Mouse (Mus musculus) neural tube, embryonic 13.5 days (tissue): ENCODE data around the gene Gng11. TPM values are rescaled to one million over a fixed set of nuclear protein-coding genes. Genes with fewer than 3 reads are reported as not detected.

Source experiments
- ATAC-seq: fragments of 200-750 bp; cut with Nextera tagmentation; 2 replicates; pipeline ENCODE4 v1.8.0; 2017; ENCODE audit warnings: low read depth, mild to moderate bottlenecking, moderate TSS enrichment, moderate library complexity
- H3K27ac ChIP-seq: fragments of 300-500 bp; sonication (generic); replicated peaks from 2 replicates; pipeline ENCODE4 v1.5.1; 2015; ENCODE audit warnings: moderate library complexity, mild to moderate bottlenecking, inconsistent platforms
- H3K27me3 ChIP-seq: fragments of 300-500 bp; sonication (generic); 2 replicates; pipeline ENCODE4 v1.6.1; 2015; ENCODE audit warnings: mild to moderate bottlenecking, inconsistent platforms
- H3K36me3 ChIP-seq: fragments of 300-500 bp; sonication (generic); 2 replicates; pipeline ENCODE4 v1.6.1; 2015; ENCODE audit warnings: mild to moderate bottlenecking, inconsistent platforms
- H3K4me1 ChIP-seq: fragments of 300-500 bp; sonication (generic); replicated peaks from 2 replicates; pipeline ENCODE4 v1.6.1; 2015; ENCODE audit warnings: inconsistent platforms
- H3K4me2 ChIP-seq: fragments of 300-500 bp; sonication (generic); 2 replicates; pipeline ENCODE4 v1.6.1; 2015; ENCODE audit warnings: inconsistent platforms, mild to moderate bottlenecking, moderate library complexity
- H3K4me3 ChIP-seq: fragments of 300-500 bp; sonication (generic); 2 replicates; pipeline ENCODE4 v1.5.1; 2015; ENCODE audit warnings: mild to moderate bottlenecking, inconsistent platforms
- H3K9ac ChIP-seq: fragments of 300-500 bp; sonication (generic); 2 replicates; pipeline ENCODE4 v1.6.1; 2015; ENCODE audit warnings: moderate library complexity, mild to moderate bottlenecking, inconsistent platforms
- H3K9me3 ChIP-seq: fragments of 300-500 bp; sonication (generic); 2 replicates; pipeline ENCODE4 v1.6.1; 2016; ENCODE audit warnings: inconsistent platforms
- whole genome bisulfite sequencing: fragments of 180-500 bp; shearing (Covaris S2); methylation state at CpG from one replicate; pipeline ENCODE4 v1.1.7; 2015; 5-methylcytosine and 5-hydroxymethylcytosine counted together
- polyA plus RNA-seq: library from polyadenylated mRNA; unstranded; fragments of >200 nt; fragmentation: Nextera tagmentation; extraction: Ambion mirVana; gene quantifications from 2 replicates; pipeline ENCODE4 v1.2.1, GENCODE M21; 2015

The Gng11 gene
- polyA plus RNA-seq = 39.0 and 42.3 TPM in 2 replicates

DNA sequence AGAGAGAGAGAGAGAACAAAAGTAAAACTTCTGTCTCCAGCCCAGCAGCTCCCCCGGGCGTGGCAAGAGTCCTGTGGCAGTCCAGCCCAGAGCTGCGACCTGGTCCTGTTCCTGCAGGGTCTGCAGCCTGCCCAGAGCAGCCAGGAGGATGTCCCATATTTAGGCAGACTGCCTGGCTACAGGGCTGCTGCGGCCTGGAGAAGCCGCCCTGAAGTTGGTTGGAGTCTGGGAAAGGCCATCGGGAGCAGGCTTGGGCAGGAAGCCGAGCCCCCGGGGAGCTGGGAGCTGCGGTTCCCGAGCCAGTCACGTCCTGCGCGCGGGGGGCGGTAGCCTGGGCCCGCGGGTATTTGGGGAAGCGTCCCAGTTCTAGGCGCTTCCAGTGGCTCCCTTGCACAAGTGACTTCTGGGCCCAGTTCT lies at the start of gene Gng11:
TSS of gene Gng11 (plus strand) at position 15 of the 417 bp plus-strand sequence.
- Histone ChIP-seq H3K9ac (peak within 1 kb of the TSS; percentile 66), H3K4me1 (peaks cover 7% of the 10 kb centered on the region), H3K4me2 (peak within 1 kb of the TSS; percentile 56), H3K27me3 (peaks cover 3% of the 10 kb centered on the region; the same call in 1 of the 2 replicates), H3K36me3 (no peaks in the 10 kb centered on the region), H3K9me3 (no peaks in the 10 kb centered on the region), H3K27ac (peak within 1 kb of the TSS; percentile 53), H3K4me3 (peak within 1 kb of the TSS; percentile 37)
- ATAC-seq = peak; percentile 47
- WGBS = 2% methylated on average over 19 of the region's 19 CpGs

DNA sequence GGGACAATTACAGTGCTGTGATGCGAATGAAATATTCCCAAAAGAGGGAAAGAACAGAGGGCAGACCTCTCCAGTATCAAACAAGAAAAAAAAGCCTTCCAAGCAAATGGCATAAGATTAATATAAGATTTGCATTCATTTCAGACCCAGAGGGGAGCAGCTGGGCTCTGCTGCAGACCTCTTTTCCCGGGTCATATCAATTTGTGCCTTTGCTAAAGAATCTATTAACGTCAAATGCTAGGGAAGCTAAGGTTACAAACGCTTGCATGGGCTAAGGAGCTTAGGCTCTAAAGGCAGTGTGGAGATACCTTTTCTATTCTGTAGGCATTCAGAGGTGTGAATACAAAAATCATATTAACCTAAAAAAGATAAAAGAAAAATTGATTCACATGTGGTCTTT lies 48.7 kb upstream of the Gng11 start:
- Histone ChIP-seq H3K27me3 (no peaks in the 10 kb centered on the region), H3K9ac (no peak overlapping the region), H3K27ac (no peak overlapping the region), H3K4me2 (no peak overlapping the region), H3K9me3 (no peaks in the 10 kb centered on the region), H3K4me3 (no peak overlapping the region), H3K36me3 (no peaks in the 10 kb centered on the region), H3K4me1 (no peaks in the 10 kb centered on the region)
- ATAC-seq = no peak
- 45% methylated on average over 4 of the region's 4 CpGs for WGBS

DNA sequence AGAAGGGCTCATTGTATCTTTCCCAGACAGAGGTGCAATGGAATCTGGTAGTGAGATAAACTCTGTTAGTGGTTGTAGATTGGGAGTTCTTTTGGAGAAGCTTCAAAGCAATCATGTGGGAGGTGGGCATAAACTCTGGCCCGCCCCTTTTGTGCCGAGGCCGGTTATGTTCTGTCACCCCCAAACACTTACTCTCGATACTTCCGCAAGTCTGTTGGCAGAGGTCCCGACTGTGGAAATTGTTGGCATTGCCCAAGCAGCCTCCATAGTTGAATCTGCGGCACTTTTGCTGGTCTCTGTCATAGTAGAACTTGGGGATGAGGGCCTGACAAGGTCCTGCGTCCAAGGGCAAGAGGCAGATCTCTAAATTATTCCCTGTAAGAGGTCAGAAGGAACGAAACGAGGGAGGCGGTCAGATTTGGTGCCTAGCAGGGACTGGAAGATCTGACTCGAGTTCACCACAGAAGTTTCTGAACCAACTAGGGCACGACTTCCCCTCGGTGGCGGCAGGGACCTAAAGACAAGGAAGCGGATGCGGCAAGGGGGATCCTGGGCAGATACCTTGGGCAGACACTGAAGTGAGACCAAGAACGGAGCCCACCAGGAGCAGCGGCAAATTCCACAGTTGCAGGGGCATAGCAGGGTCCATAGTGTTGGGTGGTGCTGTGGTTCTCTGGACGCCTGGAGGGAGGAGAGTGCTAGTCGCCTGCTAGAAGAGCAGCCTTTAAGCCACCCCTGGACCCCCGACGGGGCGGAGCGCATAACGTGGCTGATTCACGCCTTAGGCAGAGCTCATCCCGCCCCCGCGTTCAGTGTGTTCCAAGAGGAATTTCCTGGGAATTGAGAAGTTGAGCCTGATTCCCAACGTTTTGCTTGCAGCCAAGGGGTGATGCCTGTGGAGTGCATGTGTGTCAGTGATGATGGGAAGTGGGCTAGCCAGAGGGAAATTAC lies 35.8 kb upstream of the Gng11 start:
- Histone ChIP-seq H3K4me3 (peak overlapping the region; percentile 12; the same call in 1 of the 2 replicates), H3K9ac (no peak overlapping the region), H3K4me2 (peak overlapping the region; percentile 41), H3K9me3 (no peaks in the 10 kb centered on the region), H3K27me3 (peaks cover 3% of the 10 kb centered on the region; the same call in 1 of the 2 replicates), H3K36me3 (no peaks in the 10 kb centered on the region), H3K27ac (no peak overlapping the region), H3K4me1 (no peaks in the 10 kb centered on the region; the same call in 1 of the 2 replicates)
- no peak for ATAC-seq
- 31% methylated on average over 31 of the region's 31 CpGs for WGBS

DNA sequence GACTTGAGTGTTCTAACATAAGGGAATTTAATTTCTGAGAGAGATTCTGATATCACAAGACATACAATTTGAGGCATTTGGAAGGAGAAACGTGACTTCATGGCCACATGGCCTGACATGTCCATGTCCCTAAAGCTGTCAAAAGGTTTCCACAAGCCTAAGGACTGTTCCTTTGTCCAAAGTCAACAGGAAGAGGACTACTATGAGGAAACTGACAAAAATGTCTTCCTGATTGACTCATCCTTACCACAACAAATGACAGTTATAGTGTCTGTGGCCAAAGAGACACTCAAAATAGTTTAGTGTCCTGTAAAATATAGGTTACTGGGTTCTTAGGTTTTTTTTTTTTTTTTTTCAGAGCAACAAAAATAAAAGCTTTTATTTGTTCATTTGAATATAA lies 30.0 kb upstream of the Gng11 start:
- Histone ChIP-seq H3K36me3 (no peaks in the 10 kb centered on the region), H3K27ac (no peak overlapping the region), H3K4me3 (no peak overlapping the region), H3K9ac (no peak overlapping the region), H3K4me2 (no peak overlapping the region), H3K9me3 (no peaks in the 10 kb centered on the region), H3K27me3 (peaks cover 2% of the 10 kb centered on the region; the same call in 1 of the 2 replicates), H3K4me1 (no peaks in the 10 kb centered on the region)
- no peak for ATAC-seq
- WGBS = 80% methylated on average over 1 of the region's 1 CpGs

DNA sequence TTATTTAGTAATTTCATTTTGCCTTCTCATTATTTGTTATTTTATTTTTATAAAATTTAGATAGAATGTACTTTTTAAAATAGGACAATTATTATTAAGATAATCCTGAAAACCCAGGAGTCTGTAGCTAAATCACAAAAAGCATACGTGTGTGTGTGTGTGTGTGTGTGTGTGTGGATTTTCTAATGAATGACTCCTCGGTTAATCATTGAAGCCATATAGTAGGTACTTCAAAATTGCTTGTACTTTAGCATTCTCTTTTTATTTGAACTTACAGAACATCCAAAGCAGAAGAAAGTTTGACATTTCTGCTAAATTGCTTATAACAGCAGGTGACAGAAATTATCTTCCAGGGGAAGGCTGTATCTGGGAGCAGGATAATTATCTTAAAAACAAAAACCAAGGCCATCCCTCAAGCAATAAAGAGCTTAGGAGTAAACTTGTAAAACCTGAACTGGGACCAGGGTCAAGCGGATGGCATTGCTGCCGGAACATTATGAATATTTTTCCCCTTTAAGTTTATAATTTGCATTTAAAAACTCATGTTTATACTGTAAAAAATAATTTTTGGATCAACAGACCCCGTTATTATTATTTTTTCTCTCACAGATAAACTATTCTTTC lies 20.9 kb upstream of the Gng11 start:
- Histone ChIP-seq H3K9me3 (no peaks in the 10 kb centered on the region), H3K27ac (no peak overlapping the region), H3K27me3 (no peaks in the 10 kb centered on the region), H3K4me1 (no peaks in the 10 kb centered on the region), H3K4me2 (no peak overlapping the region), H3K4me3 (no peak overlapping the region), H3K9ac (no peak overlapping the region), H3K36me3 (no peaks in the 10 kb centered on the region)
- WGBS = 86% methylated on average over 5 of the region's 5 CpGs
- ATAC-seq = no peak

DNA sequence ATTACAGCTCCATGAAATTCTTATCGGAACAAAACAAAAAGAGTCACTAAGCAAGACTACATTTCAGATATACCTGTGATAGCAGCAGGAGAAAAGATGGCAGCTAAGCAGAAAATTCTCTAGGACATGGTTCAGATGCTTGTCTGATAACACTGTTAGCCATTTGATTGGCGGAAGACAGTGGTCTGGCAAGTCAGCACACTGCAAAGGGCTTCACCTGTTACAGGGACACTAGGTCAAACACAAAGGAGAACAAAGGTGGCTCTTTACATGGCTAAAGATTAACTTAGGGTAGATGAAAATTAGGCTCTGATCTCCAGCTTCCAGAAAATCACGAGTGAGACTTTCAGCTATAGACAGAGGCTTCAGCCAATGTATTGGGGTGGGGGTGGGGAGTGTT lies 15.0 kb upstream of the Gng11 start, which contains the start of gene Tfpi2:
TSS of gene Tfpi2 (minus strand) at position 170 of the 400 bp plus-strand sequence.
- Histone ChIP-seq H3K4me1 (no peaks in the 10 kb centered on the region), H3K36me3 (no peaks in the 10 kb centered on the region), H3K4me2 (no peak within 1 kb of the TSS), H3K27me3 (no peaks in the 10 kb centered on the region), H3K4me3 (no peak within 1 kb of the TSS), H3K9ac (no peak within 1 kb of the TSS), H3K27ac (no peak within 1 kb of the TSS), H3K9me3 (no peaks in the 10 kb centered on the region)
- no peak for ATAC-seq
- 86% methylated on average over 3 of the region's 3 CpGs for WGBS

DNA sequence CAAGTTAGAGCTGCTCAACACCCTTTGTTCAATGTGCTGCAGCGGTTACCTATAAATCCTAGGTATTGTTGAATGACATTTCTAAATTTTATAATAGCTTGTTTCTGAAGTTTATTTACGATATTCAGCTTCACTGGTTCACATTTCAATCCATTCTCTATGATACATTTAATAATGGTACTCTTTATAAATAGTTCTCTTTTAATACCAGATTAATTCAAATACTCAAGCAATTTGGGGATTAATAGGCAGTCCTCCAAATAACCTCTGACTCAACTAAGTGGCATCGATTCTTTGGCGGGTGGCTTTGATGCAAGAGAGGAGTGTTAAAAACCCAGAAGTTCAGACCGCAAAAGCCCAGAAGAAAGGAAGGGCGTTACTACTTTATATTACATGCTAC lies 10.2 kb upstream of the Gng11 start, which contains the start of gene Gngt1:
TSS of gene Gngt1 (plus strand) at position 301 of the 400 bp plus-strand sequence.
- Histone ChIP-seq H3K36me3 (no peaks in the 10 kb centered on the region), H3K9ac (no peak within 1 kb of the TSS), H3K4me1 (no peaks in the 10 kb centered on the region), H3K9me3 (no peaks in the 10 kb centered on the region), H3K4me2 (no peak within 1 kb of the TSS), H3K27me3 (no peaks in the 10 kb centered on the region), H3K4me3 (no peak within 1 kb of the TSS), H3K27ac (no peak within 1 kb of the TSS)
- 91% methylated on average over 6 of the region's 6 CpGs for WGBS
- no peak for ATAC-seq

DNA sequence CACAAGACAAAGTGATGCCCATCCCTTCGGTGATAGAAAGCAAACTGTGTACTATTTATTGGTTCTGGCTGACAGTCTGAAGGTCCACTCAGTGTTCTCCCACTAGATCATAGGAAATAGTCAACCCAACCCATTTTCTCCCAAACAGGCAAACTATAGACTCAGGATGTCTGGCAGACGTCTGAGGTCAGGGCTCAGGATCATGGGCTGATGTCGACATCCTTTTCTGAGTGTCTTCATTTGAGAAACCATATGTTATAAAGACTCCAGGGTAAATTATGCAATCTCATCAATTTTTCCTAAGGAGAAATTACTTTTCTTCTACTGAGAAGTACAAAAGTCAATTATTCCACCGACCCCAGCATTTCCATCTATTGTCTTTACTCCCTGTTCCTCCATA lies 5.6 kb upstream of the Gng11 start:
- no peaks in the 10 kb centered on the region for H3K9me3 ChIP-seq
- ATAC-seq = no peak
- no peak overlapping the region for H3K9ac ChIP-seq
- no peak overlapping the region for H3K4me2 ChIP-seq
- H3K4me3 ChIP-seq = no peak overlapping the region
- no peaks in the 10 kb centered on the region for H3K4me1 ChIP-seq
- H3K27me3 ChIP-seq = no peaks in the 10 kb centered on the region
- H3K27ac ChIP-seq = no peak overlapping the region
- H3K36me3 ChIP-seq = no peaks in the 10 kb centered on the region
- 88% methylated on average over 4 of the region's 4 CpGs for WGBS

DNA sequence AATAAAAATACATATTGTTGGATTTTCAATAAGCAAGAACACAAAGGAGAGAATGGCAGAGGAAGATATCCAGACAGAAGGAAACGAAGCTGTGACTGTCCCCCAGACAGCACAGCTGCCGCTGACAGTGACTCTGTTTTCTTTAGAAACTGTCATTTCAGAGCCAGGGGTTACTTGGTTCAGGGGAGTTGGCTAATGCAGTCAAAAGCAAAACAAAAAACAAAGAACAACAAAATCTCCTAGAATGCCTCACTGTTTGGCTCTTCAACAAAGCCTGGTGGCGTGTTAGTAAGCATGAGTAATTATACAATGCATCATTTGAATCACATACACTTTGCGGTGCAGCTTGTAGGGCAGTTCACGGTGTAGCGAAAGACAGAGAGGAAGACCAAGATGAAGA lies 4.4 kb upstream of the Gng11 start:
- Histone ChIP-seq H3K9me3 (no peaks in the 10 kb centered on the region), H3K27me3 (peaks cover 3% of the 10 kb centered on the region; the same call in 1 of the 2 replicates), H3K4me3 (no peak overlapping the region), H3K4me2 (no peak overlapping the region), H3K4me1 (peaks cover 6% of the 10 kb centered on the region), H3K9ac (no peak overlapping the region), H3K36me3 (no peaks in the 10 kb centered on the region), H3K27ac (no peak overlapping the region)
- ATAC-seq = no peak
- WGBS = 70% methylated on average over 6 of the region's 6 CpGs

DNA sequence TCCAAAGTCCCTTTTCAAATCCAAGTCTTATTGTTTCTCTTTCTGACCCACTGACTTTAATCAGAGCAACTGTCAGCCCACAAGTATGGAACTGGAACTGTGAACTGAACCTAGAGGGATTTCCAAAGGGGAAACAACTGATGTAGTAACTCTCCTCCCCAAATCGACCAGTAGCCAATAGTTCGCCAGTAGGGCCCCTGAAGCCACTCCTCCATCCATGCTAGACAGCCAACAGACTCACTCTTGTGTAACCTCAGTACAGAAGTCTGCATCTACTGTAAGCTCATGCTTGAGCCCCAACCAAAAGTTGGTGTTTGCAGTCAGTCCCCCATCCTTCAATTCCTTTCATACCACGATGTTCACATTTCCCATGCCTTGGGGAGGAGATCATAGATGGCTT lies 3.0 kb upstream of the Gng11 start:
- H3K4me1 ChIP-seq = peaks cover 7% of the 10 kb centered on the region
- no peak overlapping the region for H3K27ac ChIP-seq
- H3K27me3 ChIP-seq = peaks cover 3% of the 10 kb centered on the region; the same call in 1 of the 2 replicates
- H3K9me3 ChIP-seq = no peaks in the 10 kb centered on the region
- H3K36me3 ChIP-seq = no peaks in the 10 kb centered on the region
- no peak for ATAC-seq
- WGBS = 81% methylated on average over 3 of the region's 3 CpGs
- no peak overlapping the region for H3K4me2 ChIP-seq
- no peak overlapping the region for H3K4me3 ChIP-seq
- H3K9ac ChIP-seq = no peak overlapping the region

DNA sequence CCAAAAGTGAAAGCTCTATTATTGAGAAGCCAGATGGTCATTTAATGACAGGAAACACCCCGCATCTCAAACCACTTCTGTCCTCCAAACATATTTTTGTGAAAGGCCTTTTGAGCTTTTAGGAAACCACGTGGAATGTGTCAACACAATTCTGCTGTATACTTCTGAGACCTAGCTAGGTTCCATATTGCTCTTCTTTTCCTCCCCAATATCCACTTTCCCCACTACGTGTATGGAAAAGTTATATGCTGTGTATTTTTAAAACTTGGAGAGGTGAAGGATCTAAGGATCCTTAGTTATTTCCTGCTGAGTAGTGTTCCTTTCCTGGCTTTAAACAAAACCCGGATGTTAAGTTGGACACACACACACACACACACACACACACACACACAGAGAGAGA lies 259 bp upstream of the Gng11 start:
- WGBS = 48% methylated on average over 4 of the region's 4 CpGs
- Histone ChIP-seq H3K9me3 (no peaks in the 10 kb centered on the region), H3K27ac (peak overlapping the region; percentile 46; the same call in 1 of the 2 replicates), H3K9ac (no peak overlapping the region), H3K4me1 (peaks cover 7% of the 10 kb centered on the region), H3K4me2 (peak overlapping the region; percentile 56), H3K27me3 (peaks cover 3% of the 10 kb centered on the region; the same call in 1 of the 2 replicates), H3K4me3 (peak overlapping the region; percentile 37; the same call in 1 of the 2 replicates), H3K36me3 (no peaks in the 10 kb centered on the region)
- no peak for ATAC-seq

DNA sequence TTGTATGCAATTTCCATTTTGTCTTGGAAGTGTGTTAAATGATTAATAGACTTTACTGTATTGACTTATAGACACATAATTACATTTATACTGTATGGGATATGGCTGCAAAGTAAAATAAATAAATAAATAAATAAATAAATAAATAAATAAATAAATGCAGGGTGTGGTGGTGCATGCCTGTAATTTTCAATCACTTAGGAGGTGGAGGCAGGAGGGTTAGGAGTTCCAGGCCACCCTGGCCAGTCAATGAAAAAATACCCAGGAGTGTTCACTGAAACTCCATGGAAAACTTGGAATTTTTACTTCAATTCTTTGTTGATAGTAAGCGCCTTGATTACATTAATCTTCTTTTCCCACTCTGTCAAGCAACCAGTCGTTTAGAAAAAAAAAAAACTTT lies 1.1 kb downstream of the Gng11 start:
- H3K27ac ChIP-seq = no peak overlapping the region
- H3K9me3 ChIP-seq = no peaks in the 10 kb centered on the region
- no peak overlapping the region for H3K9ac ChIP-seq
- WGBS = 71% methylated on average over 2 of the region's 2 CpGs
- no peak for ATAC-seq
- H3K4me3 ChIP-seq = peak overlapping the region; percentile 37
- H3K27me3 ChIP-seq = peaks cover 3% of the 10 kb centered on the region; the same call in 1 of the 2 replicates
- H3K36me3 ChIP-seq = no peaks in the 10 kb centered on the region
- H3K4me2 ChIP-seq = peak overlapping the region; percentile 56
- peaks cover 7% of the 10 kb centered on the region for H3K4me1 ChIP-seq
